9 mouse cellular contexts compared by ENCODE assay signal in genomic region chr5:38091046-38091965, GRCm38 (mm10). TPM values are rescaled to one million over a fixed set of nuclear protein-coding genes. Genes with fewer than 3 reads are reported as not detected.
DNase-seq lines count a peak whose midpoint lies in the region; ATAC-seq and TF ChIP-seq lines count a peak whose summit lies in the region.
"Had no signal": no experiment of that assay in that cellular context is flagged by ENCODE, and none has a peak within 500 bp of the region (broad histone marks: within the 10 kb centered on the region; RNA-seq: fewer than 3 reads in every experiment).

No protein-coding gene starts in this region.

- H3K4me2 ChIP-seq in heart, embryonic 11.5 days = no peak overlapping the region
- no peak overlapping the region for H3K4me2 ChIP-seq in hindbrain, postnatal 0 days (ENCODE audit: low read depth, low read length)
- H3K4me2 ChIP-seq: liver, embryonic 13.5 days had no signal

- 68% methylated on average over 8 of the region's 8 CpGs for WGBS in heart, embryonic 11.5 days (ENCODE audit: insufficient replicate concordance)
- 55% methylated on average over 8 of the region's 8 CpGs for WGBS in thymus, adult 2 months
- WGBS in hindbrain, postnatal 0 days = 73% methylated on average over 8 of the region's 8 CpGs

- ATAC-seq in heart, embryonic 11.5 days (replicated peaks; ENCODE audit: insufficient number of reproducible peaks, low FRiP score, low TSS enrichment) = no peak
- no peak for ATAC-seq in hindbrain, postnatal 0 days

- TF ChIP-seq CTCF in thymus, adult 2 months (IDR thresholded peaks at IDR 0.05; ENCODE audit: borderline replicate concordance, control insufficient read depth, extremely low read depth, insufficient read depth, low read length, poor library complexity) = no peak
- peak; percentile 86 for TF ChIP-seq CTCF in hindbrain, postnatal 0 days (IDR thresholded peaks at IDR 0.05; ENCODE audit: low read depth)

- H3K9me3 ChIP-seq in heart, embryonic 11.5 days (replicated peaks; ENCODE audit: control insufficient read depth, low read length) = no peaks in the 10 kb centered on the region
- H3K9me3 ChIP-seq in hindbrain, postnatal 0 days (ENCODE audit: low read length) = no peaks in the 10 kb centered on the region
- H3K9me3 ChIP-seq: liver, embryonic 13.5 days had no signal

- no peaks in the 10 kb centered on the region for H3K4me1 ChIP-seq in heart, embryonic 11.5 days (ENCODE audit: control insufficient read depth, insufficient read depth, low read length)
- H3K4me1 ChIP-seq in thymus, adult 2 months (replicated peaks; ENCODE audit: control insufficient read depth, insufficient read depth, low read length) = no peaks in the 10 kb centered on the region
- no peaks in the 10 kb centered on the region for H3K4me1 ChIP-seq in hindbrain, postnatal 0 days (ENCODE audit: insufficient read depth, low read length)
- H3K4me1 ChIP-seq: liver, embryonic 13.5 days had no signal

- TF ChIP-seq POLR2A in thymus, adult 2 months (IDR thresholded peaks at IDR 0.05; ENCODE audit: control insufficient read depth, extremely low read depth, insufficient read depth, low read length, poor library complexity) = no peak

- no peak overlapping the region for H3K9ac ChIP-seq in heart, embryonic 11.5 days (ENCODE audit: low read depth, low read length)
- no peak overlapping the region for H3K9ac ChIP-seq in hindbrain, postnatal 0 days (replicated peaks; ENCODE audit: low read length)
- H3K9ac ChIP-seq: liver, embryonic 13.5 days had no signal

- no peaks in the 10 kb centered on the region for H3K36me3 ChIP-seq in heart, embryonic 11.5 days (ENCODE audit: control insufficient read depth, insufficient read depth, low read length)
- H3K36me3 ChIP-seq in thymus, adult 2 months (ENCODE audit: control insufficient read depth, insufficient read depth, low read length) = no peaks in the 10 kb centered on the region
- no peaks in the 10 kb centered on the region for H3K36me3 ChIP-seq in hindbrain, postnatal 0 days (ENCODE audit: insufficient read depth, low read length)
- H3K36me3 ChIP-seq: liver, embryonic 13.5 days had no signal

- no peak overlapping the region for H3K27ac ChIP-seq in heart, embryonic 11.5 days (ENCODE audit: low read depth, low read length)
- no peak overlapping the region for H3K27ac ChIP-seq in thymus, adult 2 months (ENCODE audit: control insufficient read depth, insufficient read depth, low read length)
- H3K27ac ChIP-seq in hindbrain, postnatal 0 days = no peak overlapping the region
- H3K27ac ChIP-seq: liver, embryonic 13.5 days had no signal

- no peak overlapping the region for H3K4me3 ChIP-seq in heart, embryonic 11.5 days (ENCODE audit: low read depth, low read length)
- H3K4me3 ChIP-seq in thymus, adult 2 months (ENCODE audit: control insufficient read depth, insufficient read depth, low read length) = no peak overlapping the region
- H3K4me3 ChIP-seq in hindbrain, postnatal 0 days (ENCODE audit: low read length) = no peak overlapping the region
- H3K4me3 ChIP-seq: liver, embryonic 13.5 days had no signal

- peak; percentile 74 for DNase-seq in heart, adult 8-10 months (ENCODE audit: low spot score)
- peak; percentile 26 for DNase-seq in thymus, adult 2 months
- no peak for DNase-seq in thymus, postnatal 4 days
- DNase-seq in cerebellum, adult 8-10 months = peak; percentile 43
- peak; percentile 87 for DNase-seq in hindbrain, postnatal 0 days (ENCODE audit: low spot score)
- DNase-seq in mesoderm, embryonic 11.5 days (ENCODE audit: low read depth, low spot score) = peak; percentile 71
- DNase-seq in right cerebral cortex, postnatal 4 days = no peak
- DNase-seq: liver, embryonic 13.5 days had no signal

- no peaks in the 10 kb centered on the region for H3K27me3 ChIP-seq in heart, embryonic 11.5 days (ENCODE audit: control insufficient read depth, insufficient read depth, low read length)
- H3K27me3 ChIP-seq in thymus, adult 2 months (ENCODE audit: control insufficient read depth, insufficient read depth, low read length) = no peaks in the 10 kb centered on the region
- H3K27me3 ChIP-seq in hindbrain, postnatal 0 days (ENCODE audit: insufficient read depth, low read length) = no peaks in the 10 kb centered on the region
- H3K27me3 ChIP-seq: liver, embryonic 13.5 days had no signal

RNA-seq across cellular contexts. Expression of gene Stx18, which starts 52.8 kb away (rescaled TPM):
- total RNA-seq in heart, adult 8-10 months (2022) = 10 to 100 TPM; 14.1 to 17.5 (median 14.4) TPM
- 40.4 and 40.8 TPM in 2 replicates for polyA plus RNA-seq in heart, embryonic 11.5 days (2014; fragmentation: Nextera tagmentation; extraction: Ambion mirVana)
- polyA plus RNA-seq in thymus, adult 2 months (2012; rRNA removed) = 14.1 and 21.2 TPM in 2 replicates
- 15.6 and 25.2 TPM in 2 replicates for total RNA-seq in hindbrain, postnatal 0 days (2014; rRNA removed)
- 31.8 and 32.8 TPM in 2 replicates for polyA plus RNA-seq in hindbrain, postnatal 0 days (2015; fragmentation: Nextera tagmentation; extraction: Ambion mirVana)

Comparison
In these comparisons a context has a peak if more than half of its experiments do, and no peak if none do; other contexts are left out.
1. DNase-seq: peak in heart, adult 8-10 months (single experiment), thymus, adult 2 months (single experiment), cerebellum, adult 8-10 months (single experiment), hindbrain, postnatal 0 days (single experiment) and mesoderm, embryonic 11.5 days (single experiment); none in thymus, postnatal 4 days (single experiment) and right cerebral cortex, postnatal 4 days (single experiment).